Mouse (Mus musculus) hematopoietic stem cell, adult 5-6 weeks (primary cell): ENCODE measurements around the gene Heatr5b. TPM values are rescaled to one million over a fixed set of nuclear protein-coding genes. Genes with fewer than 3 reads are reported as not detected.

ENCODE experiments used
- ATAC-seq, 2 experiments: fragments of 125-278 bp in 1 of 2; replicated peaks in 1 of 2; 2 replicates each; pipeline ENCODE4 v1.8.0; 2016 to 2017; ENCODE audit warnings: inconsistent platforms in 2 of 2, mild to moderate bottlenecking in 2 of 2, moderate number of reproducible peaks in 2 of 2, low read depth in 1 of 2, moderate TSS enrichment in 1 of 2; ENCODE audit not compliant: low FRiP score in 2 of 2, poor library complexity in 2 of 2, severe bottlenecking in 2 of 2, insufficient read depth in 1 of 2, low TSS enrichment in 1 of 2
- total RNA-seq: library from RNA; stranded (forward); fragments of 172-1452, 232-1000 nt; gene quantifications from 2 replicates; pipeline ENCODE4 v1.2.3, GENCODE M21; 2017

Gene Heatr5b
- total RNA-seq, 1 experiment from 2014 or later = 28.1 TPM

DNA sequence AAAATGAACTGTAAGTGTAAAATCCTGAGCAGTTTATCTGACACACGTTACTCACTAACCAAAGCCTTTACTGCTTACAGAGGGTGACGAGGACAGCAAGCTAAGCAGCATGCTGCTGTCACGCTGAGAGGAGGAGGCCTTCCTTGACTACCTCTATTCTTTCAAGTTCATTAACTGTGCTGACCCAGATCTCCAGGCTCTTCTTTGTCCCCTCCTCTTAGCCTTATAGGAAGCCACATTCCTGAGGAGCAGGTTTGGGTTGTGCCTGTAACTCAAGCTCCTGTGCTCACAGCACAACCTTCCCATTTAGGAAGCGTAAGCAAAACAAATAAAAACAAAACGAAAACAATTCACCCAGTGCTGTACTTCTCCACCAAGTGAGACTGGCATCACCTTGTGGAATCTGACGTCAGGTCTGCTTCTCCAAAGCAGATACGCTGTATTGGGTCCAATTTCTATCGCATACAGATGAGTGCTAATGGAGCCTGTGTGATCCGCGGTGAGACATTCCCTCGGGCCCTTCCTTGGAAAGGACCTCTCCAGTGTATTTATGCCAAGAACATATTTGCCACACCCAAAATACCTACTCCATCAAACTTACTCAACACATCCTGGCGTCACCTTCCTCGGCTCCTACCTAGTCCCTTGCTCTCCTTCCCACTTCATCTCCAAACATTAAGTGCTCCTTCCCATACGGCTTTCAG lies 108.3 kb downstream of the Heatr5b start:
- ATAC-seq = no peak

DNA sequence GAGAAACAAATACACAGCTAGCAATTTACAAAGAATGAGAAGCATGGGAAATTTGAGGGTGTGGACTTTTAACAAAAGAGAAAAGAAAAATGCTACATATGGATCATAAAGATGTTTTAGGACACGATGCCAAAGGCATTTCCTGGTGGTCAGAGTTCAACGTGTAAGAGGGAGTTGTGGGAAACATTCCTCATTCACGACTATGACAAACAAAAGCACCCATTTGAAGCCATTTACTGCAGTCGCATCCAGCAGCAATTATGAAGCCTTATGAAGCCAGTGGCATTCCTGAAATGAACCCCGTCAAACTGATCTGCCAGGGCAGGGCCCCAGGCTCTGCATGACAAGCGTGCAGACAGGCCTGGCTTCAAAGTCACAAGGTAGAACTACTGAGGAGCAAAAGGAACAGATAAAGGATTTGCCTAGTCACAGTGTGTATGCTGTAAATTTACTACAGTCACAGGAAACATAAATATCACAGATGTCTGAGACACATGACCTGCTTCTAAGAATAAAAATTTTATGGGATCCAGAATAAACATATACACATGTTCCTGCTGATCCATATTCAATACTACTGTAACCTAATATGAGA lies 110.6 kb downstream of the Heatr5b start:
- peak; percentile 17 to 60; a peak in 1 of 4 replicates for ATAC-seq

- ATAC-seq = no peak
These were observed 113.5 kb downstream of the Heatr5b start for GRCm38 (mm10) chr17:78721690-78722089.

- ATAC-seq = no peak
These were observed 116.1 kb downstream of the Heatr5b start for GRCm38 (mm10) chr17:78719086-78719485.

GRCm38 (mm10) chr17:78710258-78710657 lies 124.9 kb downstream of the Heatr5b start:
- no peak for ATAC-seq

DNA sequence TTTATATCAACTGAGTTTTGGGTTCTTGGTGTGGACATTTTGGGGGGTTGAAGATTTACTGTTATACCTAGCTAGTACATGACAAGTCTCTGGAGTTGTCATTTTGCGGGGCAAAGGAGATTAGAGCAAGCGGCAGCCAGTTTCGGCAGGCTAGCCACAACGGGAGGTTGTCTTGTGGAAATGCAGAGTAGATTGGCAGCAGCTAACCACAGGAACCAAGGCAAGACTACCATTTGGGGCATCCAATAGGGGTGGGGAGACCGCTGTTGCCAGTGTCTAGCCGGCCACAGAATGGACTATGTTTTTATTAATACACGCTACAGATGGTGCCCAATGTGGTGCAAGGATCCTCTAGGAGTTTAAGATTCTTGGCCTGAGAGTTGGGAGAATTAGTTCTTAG lies 126.7 kb downstream of the Heatr5b start:
- ATAC-seq = peak; percentile 53 to 71

GRCm38 (mm10) chr17:78702988-78703387 lies 132.2 kb downstream of the Heatr5b start:
- peak in 1 of 2 experiments; percentile 62; a peak in 1 of 4 replicates for ATAC-seq

Other genes starting within 250 kb of the Heatr5b start
- gene Strn, start 98.2 kb downstream of the Heatr5b start, total RNA-seq = 24.3 and 37.0 TPM in 2 replicates
- gene Gpatch11, start 203 bp upstream of the Heatr5b start, total RNA-seq = 16.7 and 34.4 TPM in 2 replicates
- gene Eif2ak2, start 47.2 kb upstream of the Heatr5b start, total RNA-seq = 70.4 and 76.2 TPM in 2 replicates
- gene Sult6b1, start 71.6 kb upstream of the Heatr5b start, total RNA-seq = 0.13 TPM in 1 of 2 replicates, not detected in the other
- gene Cebpzos, start 81.1 kb upstream of the Heatr5b start, total RNA-seq = 48.8 and 51.5 TPM in 2 replicates
- 157 and 297 TPM in 2 replicates for gene Cebpz, start 101.7 kb upstream of the Heatr5b start, total RNA-seq
- 39.7 and 46.3 TPM in 2 replicates for gene Ndufaf7, start 101.8 kb upstream of the Heatr5b start, total RNA-seq
- 73.9 and 86.4 TPM in 2 replicates for gene Prkd3, start 185.5 kb upstream of the Heatr5b start, total RNA-seq
- gene Qpct, start 216.5 kb upstream of the Heatr5b start, total RNA-seq = 0.79 and 3.4 TPM in 2 replicates